Mouse (Mus musculus): ENCODE measurements at regions not wholly inside any gene's neighbourhood (a gene's known extent, or its start where the extent isn't known, plus 50 kb on each side); places are given as distances from the start of the nearest gene placed in this dataset.
A peak's percentile ranks its signal among the peaks of the same experiment; 100 is the strongest.

DNA sequence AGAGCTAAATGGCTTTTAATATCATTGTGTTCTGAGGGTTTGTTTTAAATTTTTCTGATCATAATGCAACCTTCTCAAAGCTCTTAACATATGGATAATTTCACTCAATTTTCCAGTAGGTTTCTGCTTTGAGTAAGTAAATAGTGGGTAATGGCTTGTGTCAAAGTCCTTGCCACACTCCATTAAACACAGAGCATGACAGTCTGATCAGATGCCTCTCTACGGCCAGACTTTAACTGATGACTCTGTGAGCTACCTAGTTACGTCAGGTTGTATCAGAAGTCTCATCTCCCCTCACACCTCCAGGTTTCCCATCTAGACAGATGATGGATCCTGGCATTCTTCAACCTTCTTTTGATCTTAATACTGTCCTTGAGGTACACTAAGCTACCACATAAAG is 316.4 kb downstream of the Efnb2 start:
- DNase-seq, result no peak
- no peak overlapping the region for H3K27ac ChIP-seq
- TF ChIP-seq CTCF (IDR thresholded peaks at IDR 0.05), result no peak
- H3K4me3 ChIP-seq, result no peak overlapping the region
- intact Hi-C loops (cut with DNase I), result no loop called here

DNA sequence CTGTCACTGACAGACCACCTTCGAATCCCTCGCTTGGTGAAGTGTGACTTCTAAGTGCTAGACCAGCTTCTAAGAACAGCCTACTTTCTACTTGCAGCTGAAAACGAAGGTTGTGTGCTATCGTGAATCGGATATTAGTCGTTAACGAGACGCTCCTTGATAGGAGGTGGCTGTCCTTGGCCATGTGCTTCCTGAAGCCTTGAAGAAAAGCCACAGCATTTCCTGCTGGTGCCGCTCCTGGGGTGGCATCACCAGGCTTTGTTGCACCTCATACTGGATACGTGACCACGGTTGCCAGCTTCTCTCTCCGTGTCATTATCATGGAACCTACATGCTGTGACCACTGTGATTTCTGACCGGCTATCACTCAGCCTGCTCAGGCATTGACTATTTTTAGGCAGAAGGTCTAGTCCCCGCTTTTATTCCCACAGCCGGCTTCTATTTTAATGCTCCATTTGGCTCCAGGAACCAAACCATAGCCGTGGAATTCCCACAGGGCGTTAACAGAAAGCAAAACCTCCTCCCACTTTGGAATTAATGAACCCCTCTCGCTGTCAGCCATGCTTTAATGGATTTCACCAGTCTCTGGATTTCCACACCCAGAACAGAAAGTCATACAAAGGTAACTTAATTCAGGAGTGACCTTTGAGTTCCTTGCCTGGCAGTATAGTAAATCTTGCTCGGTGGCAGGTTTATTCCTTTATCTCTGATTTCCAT is 325.6 kb downstream of the Efnb2 start:
- intact Hi-C loops (cut with DNase I), result no loop called here
- H3K4me3 ChIP-seq, result peak overlapping the region; percentile 60
- no peak for TF ChIP-seq CTCF (IDR thresholded peaks at IDR 0.05)
- DNase-seq, result no peak
- H3K27ac ChIP-seq, result peak overlapping the region; percentile 73

DNA sequence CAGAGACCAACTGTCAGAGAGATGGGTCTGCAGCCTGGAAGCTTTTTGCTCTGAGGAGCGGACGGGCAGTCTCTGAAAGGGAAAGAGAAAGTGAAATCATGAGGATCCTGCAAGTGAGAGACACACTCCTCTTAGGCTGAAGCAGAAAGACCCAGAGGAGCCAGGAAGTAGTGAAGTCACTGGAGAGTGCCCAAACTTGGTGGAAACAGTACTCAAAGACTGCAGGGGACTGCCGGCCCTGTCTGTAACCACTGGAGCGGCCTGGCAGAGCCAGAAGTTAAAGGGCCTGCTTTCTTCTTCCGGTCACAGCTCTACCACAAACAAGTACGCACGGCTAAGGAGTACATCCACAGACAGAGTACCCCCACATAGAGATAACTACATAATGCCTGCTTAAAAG is 326.5 kb downstream of the Efnb2 start:
- peak; percentile 29 for DNase-seq
- peak overlapping the region; percentile 60 for H3K4me3 ChIP-seq
- no peak for TF ChIP-seq CTCF (IDR thresholded peaks at IDR 0.05)
- intact Hi-C loops (cut with DNase I), result no loop called here
- H3K27ac ChIP-seq, result peak overlapping the region; percentile 73

GRCm38 (mm10) chr8:8331249-8331648 is 329.8 kb downstream of the Efnb2 start:
- H3K4me3 ChIP-seq, result no peak overlapping the region
- intact Hi-C loops (cut with DNase I), result no loop called here
- TF ChIP-seq CTCF (IDR thresholded peaks at IDR 0.05), result peak; percentile 19; the same call in 1 of the 2 replicates
- peak; percentile 33 for DNase-seq
- H3K27ac ChIP-seq, result no peak overlapping the region

DNA sequence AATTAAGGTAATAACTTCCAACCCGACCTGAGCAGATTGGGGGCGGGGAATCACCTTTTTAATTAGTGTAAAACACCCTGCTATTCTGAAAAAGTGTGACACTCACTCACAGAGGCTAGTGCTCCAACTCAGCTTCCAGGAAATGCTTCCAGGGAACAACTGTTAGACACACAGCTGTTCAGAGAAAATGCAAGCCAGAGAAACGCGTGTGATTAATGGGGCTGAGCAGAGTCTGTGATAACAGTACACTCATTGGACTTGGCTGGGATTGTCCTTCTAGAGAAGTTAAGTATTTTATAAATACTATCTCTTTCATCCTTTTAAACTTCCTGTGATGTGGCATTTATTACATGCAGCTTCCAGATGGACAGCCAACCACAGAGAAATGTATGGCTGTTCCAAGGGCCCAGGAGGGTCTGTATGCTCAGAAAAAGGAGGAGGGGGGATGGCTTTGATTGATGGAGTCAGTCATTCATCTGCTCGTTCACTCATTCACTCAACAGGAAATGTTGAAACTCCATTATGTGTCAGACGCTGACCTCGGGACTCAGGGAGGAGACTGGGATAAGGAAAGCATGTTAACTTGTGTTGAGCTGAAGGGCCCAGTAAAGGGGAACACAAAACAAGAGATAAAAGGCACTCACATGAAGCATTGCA is 332.9 kb downstream of the Efnb2 start:
- intact Hi-C loops (cut with DNase I), result no loop called here
- DNase-seq, result no peak
- H3K4me3 ChIP-seq, result no peak overlapping the region
- TF ChIP-seq CTCF (IDR thresholded peaks at IDR 0.05), result no peak
- H3K27ac ChIP-seq, result no peak overlapping the region

DNA sequence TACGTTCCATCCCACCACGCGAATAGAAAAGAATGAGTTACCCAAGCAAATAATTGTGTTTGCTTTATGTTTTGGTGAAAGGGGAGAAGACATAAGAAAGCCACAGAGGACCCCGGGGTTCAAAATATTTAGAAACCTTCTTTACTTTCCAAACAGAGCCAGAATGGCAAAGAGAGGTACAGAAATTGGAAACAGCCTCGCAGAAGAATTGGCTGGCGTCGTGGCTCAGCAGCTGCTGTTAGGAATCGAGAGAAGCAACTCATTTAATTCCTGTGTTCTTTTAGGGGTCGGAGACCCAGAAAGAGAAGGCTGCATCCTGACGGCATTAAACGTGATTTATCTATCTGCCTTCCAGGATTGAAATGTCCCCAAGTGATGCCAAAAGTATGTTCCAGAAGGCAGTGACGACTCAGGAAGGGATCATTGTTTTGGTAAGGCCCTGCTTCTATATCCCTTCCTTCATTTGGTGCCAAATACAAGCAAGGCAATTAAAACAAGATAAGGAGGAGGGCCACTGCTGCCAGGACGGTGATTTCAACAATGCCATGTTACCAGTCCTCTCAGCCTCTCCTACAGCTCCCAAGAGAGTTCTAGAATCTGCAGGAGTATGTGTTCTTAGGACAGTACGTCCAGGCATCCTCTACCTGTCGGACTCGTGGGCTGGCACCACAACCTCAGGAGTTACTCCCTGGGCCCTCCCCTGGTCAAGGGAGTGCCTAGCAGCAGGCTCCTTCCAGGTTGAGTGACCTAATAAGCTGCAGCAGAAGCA is 334.8 kb downstream of the Efnb2 start:
- DNase-seq, result no peak
- no peak overlapping the region for H3K27ac ChIP-seq
- TF ChIP-seq CTCF (IDR thresholded peaks at IDR 0.05), result no peak
- intact Hi-C loops (cut with DNase I), result no loop called here
- H3K4me3 ChIP-seq, result no peak overlapping the region

DNA sequence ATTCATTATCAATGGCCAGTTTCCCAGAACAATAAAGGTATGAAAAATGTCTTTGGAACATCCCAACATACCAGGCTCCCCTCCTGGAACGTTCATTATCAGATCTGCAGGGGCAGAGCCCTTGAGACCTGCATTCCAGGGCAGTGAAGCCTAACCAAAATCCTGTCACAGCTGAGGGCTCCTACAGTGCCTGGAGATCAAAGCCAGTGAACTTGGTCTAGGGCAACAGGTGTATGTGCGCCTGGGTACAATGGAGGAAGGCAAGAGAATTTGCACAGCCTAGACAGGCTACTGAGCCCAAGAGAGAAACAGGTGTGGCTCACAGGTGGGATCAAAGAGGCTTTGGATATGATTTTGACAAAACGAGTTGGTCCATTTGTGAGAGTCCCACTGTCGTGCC is 335.6 kb downstream of the Efnb2 start:
- no peak for TF ChIP-seq CTCF (IDR thresholded peaks at IDR 0.05)
- DNase-seq, result no peak
- no peak overlapping the region for H3K27ac ChIP-seq
- no peak overlapping the region for H3K4me3 ChIP-seq
- intact Hi-C loops (cut with DNase I), result no loop called here

DNA sequence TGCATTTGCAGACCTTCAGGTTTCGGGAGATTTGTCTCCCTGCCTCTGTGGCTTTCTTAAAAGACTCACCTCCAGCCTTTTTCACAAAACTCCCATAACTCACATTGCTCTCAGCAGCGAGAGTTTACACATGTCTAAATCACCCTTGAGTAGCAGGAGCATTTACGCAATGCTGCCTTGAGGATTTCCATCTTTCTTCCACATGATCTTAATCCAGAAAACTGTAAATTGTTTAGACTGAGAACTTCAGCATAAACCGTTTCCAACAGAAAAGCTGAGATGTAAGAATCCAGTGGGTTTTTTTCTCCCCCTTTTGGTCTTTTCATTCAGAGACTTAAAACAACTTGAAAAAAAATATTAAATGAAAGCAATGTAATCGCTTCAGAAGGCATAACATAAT is 336.5 kb downstream of the Efnb2 start:
- Histone ChIP-seq H3K27ac (no peak overlapping the region), H3K4me3 (no peak overlapping the region)
- no peak for TF ChIP-seq CTCF (IDR thresholded peaks at IDR 0.05)
- intact Hi-C loops (cut with DNase I), result no loop called here
- no peak for DNase-seq

- Histone ChIP-seq H3K27ac (no peak overlapping the region; the same call in 1 of the 2 replicates), H3K4me3 (peak overlapping the region; percentile 36)
- intact Hi-C loops (cut with DNase I), result no loop called here
- no peak for DNase-seq
- TF ChIP-seq CTCF (IDR thresholded peaks at IDR 0.05), result no peak
Measured at GRCm38 (mm10) chr8:8308253-8308652, 352.8 kb downstream of the Efnb2 start.

DNA sequence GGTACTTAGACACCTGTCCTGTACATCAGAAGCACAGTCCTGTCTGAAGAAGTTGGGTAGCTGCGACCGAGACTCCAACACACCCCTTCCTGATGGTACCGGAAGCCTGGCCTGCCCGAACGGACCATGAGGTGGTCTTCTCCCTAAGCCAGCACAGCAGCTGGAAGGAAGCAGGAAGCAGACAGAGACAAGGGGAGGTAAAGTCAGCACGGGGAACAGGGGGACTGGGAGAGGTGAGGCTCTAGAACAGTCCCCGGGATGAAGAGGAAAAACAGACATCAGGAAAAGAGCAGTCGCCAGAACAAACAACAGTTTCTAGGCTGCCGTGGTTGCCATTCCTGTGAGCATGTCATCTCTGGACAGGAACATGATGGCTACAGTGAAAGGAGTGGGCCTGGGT is 353.6 kb downstream of the Efnb2 start:
- peak overlapping the region; percentile 36 for H3K4me3 ChIP-seq
- DNase-seq, result no peak
- intact Hi-C loops (cut with DNase I), result no loop called here
- H3K27ac ChIP-seq, result peak overlapping the region; percentile 53
- no peak for TF ChIP-seq CTCF (IDR thresholded peaks at IDR 0.05)

- DNase-seq, result peak; percentile 50
- H3K27ac ChIP-seq, result peak overlapping the region; percentile 46
- no peak overlapping the region for H3K4me3 ChIP-seq
- TF ChIP-seq CTCF (IDR thresholded peaks at IDR 0.05), result no peak
- intact Hi-C loops (cut with DNase I), result no loop called here
Measured at GRCm38 (mm10) chr8:8299965-8300767, 360.9 kb downstream of the Efnb2 start.

GRCm38 (mm10) chr8:8292577-8293247 is 368.3 kb downstream of the Efnb2 start:
- intact Hi-C loops (cut with DNase I), result no loop called here
- no peak for DNase-seq
- TF ChIP-seq CTCF (IDR thresholded peaks at IDR 0.05), result no peak
- no peak overlapping the region for H3K4me3 ChIP-seq
- H3K27ac ChIP-seq, result no peak overlapping the region

Data from gastrocnemius, adult 2 months (tissue).